Mouse (Mus musculus): ENCODE measurements around the gene Hk2.

GRCm38 (mm10) chr6:82805894-82806293 lies 31.6 kb upstream of the Hk2 start:
- no peak for TF ChIP-seq ZNF384 (IDR thresholded peaks at IDR 0.05; ENCODE audit: low read depth, low read length)
- TF ChIP-seq HCFC1 (IDR thresholded peaks at IDR 0.05; ENCODE audit: borderline replicate concordance, insufficient read depth, low read length), result no peak
- TF ChIP-seq CHD2 (IDR thresholded peaks at IDR 0.05; ENCODE audit: low read depth, low read length), result no peak
- no peak for TF ChIP-seq ZC3H11A (IDR thresholded peaks at IDR 0.05; ENCODE audit: borderline replicate concordance, low read depth, low read length)

Data from ES-E14 (cell line).